Mouse (Mus musculus): ENCODE results near the gene Ftl1.

Ftl1 gene

GRCm38 (mm10) chr7:45413113-45413863 is 46.4 kb downstream of the Ftl1 start, which contains the start of gene Ntf5:
Ntf5 (plus strand) TSS chr7:45413695.
- DNase-seq (ENCODE audit: low spot score) = no peak

- no peak for DNase-seq (ENCODE audit: low spot score)
Observed at GRCm38 (mm10) chr7:45412421-45412820, 47.3 kb downstream of the Ftl1 start.

- no peak for DNase-seq (ENCODE audit: low spot score)
Observed at GRCm38 (mm10) chr7:45409497-45410163, 50.1 kb downstream of the Ftl1 start.

- DNase-seq (ENCODE audit: low spot score) = no peak
Observed at GRCm38 (mm10) chr7:45408949-45409348, 50.7 kb downstream of the Ftl1 start.

GRCm38 (mm10) chr7:45408351-45408750 is 51.3 kb downstream of the Ftl1 start:
- DNase-seq (ENCODE audit: low spot score) = no peak
